Mouse (Mus musculus) heart, embryonic 14.5 days (tissue): Measurements from ENCODE around the gene Tex19.2. TPM values are rescaled to one million over a fixed set of nuclear protein-coding genes. Genes with fewer than 3 reads are reported as not detected.

ENCODE experiments used
- ATAC-seq: fragments of 200-750 bp; cut with Nextera tagmentation; 2 replicates; pipeline ENCODE4 v1.8.0; 2017; ENCODE audit warnings: low read depth, moderate TSS enrichment; ENCODE audit not compliant: insufficient number of reproducible peaks, insufficient read depth, low FRiP score
- H3K27ac ChIP-seq, 2 experiments: fragments of 200-500 bp in 1 of 2; fragments of 300-500 bp in 1 of 2; sonication (generic) in 1 of 2; replicated peaks in 1 of 2; 2 replicates each; pipeline ENCODE4 v1.5.1; 2012 to 2014; ENCODE audit warnings: low read depth in 2 of 2, low read length in 2 of 2, control low read depth in 1 of 2, mild to moderate bottlenecking in 1 of 2, mixed read lengths in 1 of 2; ENCODE audit not compliant: control insufficient read depth in 1 of 2, insufficient read depth in 1 of 2
- H3K27me3 ChIP-seq: fragments of 300-500 bp; sonication (generic); 2 replicates; pipeline ENCODE4 v1.6.1; 2014; ENCODE audit warnings: mild to moderate bottlenecking, low read length, control low read depth; ENCODE audit not compliant: control insufficient read depth, insufficient read depth
- H3K36me3 ChIP-seq: fragments of 300-500 bp; sonication (generic); 2 replicates; pipeline ENCODE4 v1.6.1; 2014; ENCODE audit warnings: mild to moderate bottlenecking, control low read depth, low read length, mixed read lengths; ENCODE audit not compliant: control insufficient read depth, insufficient read depth
- H3K4me1 ChIP-seq, 2 experiments: fragments of 200-500 bp in 1 of 2; fragments of 300-500 bp in 1 of 2; sonication (generic) in 1 of 2; 2 replicates each; pipeline ENCODE4 v1.6.1; 2012 to 2014; ENCODE audit warnings: low read length in 2 of 2, control low read depth in 1 of 2, mixed read lengths in 1 of 2; ENCODE audit not compliant: control insufficient read depth in 2 of 2, insufficient read depth in 2 of 2
- H3K4me2 ChIP-seq: fragments of 300-500 bp; sonication (generic); 2 replicates; pipeline ENCODE4 v1.6.1; 2014; ENCODE audit warnings: mild to moderate bottlenecking, low read length
- H3K4me3 ChIP-seq, 2 experiments: fragments of 200-500 bp in 1 of 2; fragments of 300-500 bp in 1 of 2; sonication (generic) in 1 of 2; 2 replicates each; pipeline ENCODE4 v1.5.1; 2012 to 2014; ENCODE audit warnings: low read length in 2 of 2, mild to moderate bottlenecking in 2 of 2, control low read depth in 1 of 2, low read depth in 1 of 2, moderate library complexity in 1 of 2; ENCODE audit not compliant: control insufficient read depth in 1 of 2, insufficient read depth in 1 of 2
- H3K9ac ChIP-seq: fragments of 300-500 bp; sonication (generic); 2 replicates; pipeline ENCODE4 v1.6.1; 2014; ENCODE audit warnings: mild to moderate bottlenecking, low read length
- H3K9me3 ChIP-seq: fragments of 300-500 bp; sonication (generic); 2 replicates; pipeline ENCODE4 v1.6.1; 2016; ENCODE audit warnings: low read length, control low read depth; ENCODE audit not compliant: control insufficient read depth
- WGBS: fragments of 180-500 bp; shearing (Covaris S2); extraction: QIAGEN DNeasy Blood & Tissue Kit; methylation state at CpG from one replicate; pipeline ENCODE4 v1.1.7; 2014; 5-methylcytosine and 5-hydroxymethylcytosine counted together
- polyA plus RNA-seq: library from polyadenylated mRNA; unstranded; fragments of >200 nt; fragmentation: Nextera tagmentation; extraction: Ambion mirVana; gene quantifications from 2 replicates; pipeline ENCODE4 v1.2.1, GENCODE M21; 2014

The Tex19.2 gene
- polyA plus RNA-seq, 1 experiment from 2014 or later, result not detected

DNA sequence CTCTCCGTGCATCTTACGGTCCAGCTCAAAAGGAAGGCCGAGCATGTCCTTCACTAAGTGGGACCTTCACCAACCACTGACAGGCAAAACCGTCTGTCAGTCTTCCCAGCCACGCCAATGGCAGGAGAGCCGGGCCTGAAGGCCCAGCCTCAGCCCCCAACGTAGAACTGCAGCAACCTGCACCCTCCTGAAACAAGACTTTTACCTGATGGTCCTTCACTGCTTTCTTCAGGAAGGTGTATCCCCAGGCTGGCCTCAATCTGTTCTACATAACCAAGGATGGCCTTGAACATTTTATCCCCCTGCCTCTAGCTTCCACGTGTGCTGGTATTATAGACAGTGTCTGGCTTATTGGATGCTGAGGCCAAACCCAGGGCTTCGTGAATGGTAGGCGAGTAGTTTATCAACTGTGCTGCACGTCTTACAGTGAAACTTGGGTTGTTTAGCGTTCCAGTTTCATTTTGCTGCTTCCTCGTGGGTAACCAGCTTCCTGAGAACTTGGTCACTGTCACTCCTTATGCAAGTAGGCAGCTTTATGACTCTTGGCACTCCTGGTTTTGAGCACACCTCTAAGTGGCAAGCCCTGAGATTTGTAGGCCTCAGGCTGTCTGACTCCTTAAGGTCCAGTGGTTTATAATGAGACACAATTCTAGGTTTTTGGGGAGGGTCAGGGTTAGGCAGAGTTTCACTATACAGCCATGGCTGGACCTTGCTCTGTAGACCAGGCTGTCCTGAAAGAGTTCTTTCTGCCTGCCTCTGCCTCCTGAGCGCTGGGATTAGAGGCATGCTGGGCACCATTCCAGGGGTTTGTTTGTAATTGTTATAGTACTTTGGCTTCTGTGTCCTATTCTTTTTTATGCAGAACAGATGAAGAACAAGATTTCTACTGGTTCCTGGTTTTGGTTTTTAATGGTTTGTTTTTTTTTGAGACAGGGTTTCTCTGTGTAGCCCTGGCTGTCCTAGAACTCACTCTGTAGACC, 25.6 kb downstream of the Tex19.2 start:
- Histone ChIP-seq H3K4me2 (no peak overlapping the region), H3K27me3 (no peaks in the 10 kb centered on the region), H3K27ac (no peak overlapping the region), H3K36me3 (no peaks in the 10 kb centered on the region), H3K4me3 (no peak overlapping the region), H3K9me3 (no peaks in the 10 kb centered on the region), H3K9ac (no peak overlapping the region), H3K4me1 (peaks cover 3% of the 10 kb centered on the region in 2 experiments; a peak in 3 of 4 replicates)
- 89% methylated on average over 14 of the region's 14 CpGs for WGBS
- no peak for ATAC-seq

DNA sequence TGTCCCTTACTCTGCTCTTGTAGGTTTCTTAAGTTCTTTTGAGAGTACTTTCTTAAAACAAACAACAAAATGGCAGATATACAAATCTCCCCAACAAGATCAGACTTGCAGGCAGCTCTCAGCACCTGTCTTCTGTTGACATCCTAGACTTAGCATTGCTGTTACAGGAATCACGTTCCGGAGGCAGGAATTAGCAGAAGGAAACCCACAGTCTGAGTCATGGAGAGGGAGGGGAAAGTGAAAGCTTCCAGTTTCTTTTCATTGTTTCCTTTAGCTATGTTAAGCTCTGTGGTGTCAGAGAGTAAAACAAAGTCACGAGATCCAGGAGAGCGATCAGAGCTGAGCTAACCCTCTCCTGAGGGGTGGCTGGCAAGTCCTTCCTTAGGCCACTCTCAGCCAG, 27.5 kb downstream of the Tex19.2 start:
- H3K4me2 ChIP-seq, result no peak overlapping the region
- no peak for ATAC-seq
- H3K4me3 ChIP-seq, result no peak overlapping the region
- no peaks in the 10 kb centered on the region for H3K9me3 ChIP-seq
- H3K4me1 ChIP-seq, result peaks cover 3% of the 10 kb centered on the region in 2 experiments; a peak in 3 of 4 replicates
- H3K36me3 ChIP-seq, result no peaks in the 10 kb centered on the region
- WGBS, result 46% methylated on average over 4 of the region's 4 CpGs
- H3K27me3 ChIP-seq, result no peaks in the 10 kb centered on the region
- H3K9ac ChIP-seq, result no peak overlapping the region
- H3K27ac ChIP-seq, result no peak overlapping the region

DNA sequence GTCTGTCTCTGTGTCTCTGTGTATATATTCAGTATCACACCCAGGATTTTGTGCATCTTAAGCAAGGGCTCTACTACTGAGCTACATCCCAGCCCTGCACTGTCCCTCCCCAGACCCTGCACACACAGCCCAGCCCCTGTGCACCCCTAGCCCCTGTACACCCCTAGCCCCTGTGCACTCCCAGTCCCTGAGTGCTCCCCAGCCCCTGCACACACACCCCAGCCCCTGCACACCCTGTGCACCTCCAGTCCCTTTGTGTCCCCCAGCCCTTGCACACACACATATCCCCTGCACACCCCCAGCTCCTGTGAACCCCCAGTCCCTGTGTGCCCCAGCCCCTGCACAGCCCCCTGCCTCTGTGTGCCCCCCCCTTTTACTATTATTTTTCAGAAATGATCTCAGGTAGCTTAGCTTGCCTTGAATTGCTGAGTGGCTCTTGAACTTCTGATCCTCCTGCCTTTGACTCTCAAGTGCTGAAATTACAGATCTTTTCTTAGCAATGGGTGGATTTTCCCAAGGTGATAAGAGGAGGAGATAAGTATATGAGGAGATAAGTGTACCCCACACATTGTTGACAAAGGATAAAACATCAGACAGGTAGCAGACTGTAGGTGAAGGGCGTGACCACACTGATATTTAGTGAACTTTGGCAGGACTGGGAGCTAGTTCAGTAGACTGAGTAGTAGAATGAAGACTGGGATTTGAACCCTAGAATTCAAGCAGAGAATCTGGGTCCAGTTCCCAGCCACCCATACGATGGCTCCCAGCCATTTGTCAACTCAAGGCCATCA, 28.5 kb downstream of the Tex19.2 start:
- Histone ChIP-seq H3K27me3 (no peaks in the 10 kb centered on the region), H3K9ac (no peak overlapping the region), H3K9me3 (no peaks in the 10 kb centered on the region), H3K4me3 (no peak overlapping the region), H3K27ac (no peak overlapping the region), H3K36me3 (no peaks in the 10 kb centered on the region), H3K4me1 (peaks cover 3% of the 10 kb centered on the region in 2 experiments; a peak in 3 of 4 replicates), H3K4me2 (no peak overlapping the region)
- ATAC-seq, result no peak
- WGBS, result 87% methylated on average over 2 of the region's 2 CpGs

DNA sequence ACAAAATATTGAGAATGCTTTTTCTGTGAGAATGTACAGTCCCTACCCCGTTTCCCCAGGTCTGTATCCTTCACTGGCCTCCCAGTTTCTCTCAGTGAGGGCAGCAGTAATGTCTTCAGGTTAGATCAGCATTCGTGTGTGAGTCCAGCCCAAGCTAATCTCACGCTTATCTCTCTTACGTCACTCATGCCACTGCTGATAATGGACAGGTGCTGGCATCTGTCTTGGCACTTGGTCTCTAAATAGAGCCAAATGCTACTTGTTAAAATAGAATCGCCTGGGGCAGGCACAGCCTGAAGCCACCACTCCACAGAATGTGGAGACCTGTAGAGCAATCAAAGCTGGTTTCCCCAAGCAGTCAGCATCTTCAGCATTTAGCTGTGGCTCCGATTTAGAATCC, 29.5 kb downstream of the Tex19.2 start:
- ATAC-seq, result no peak
- H3K27me3 ChIP-seq, result no peaks in the 10 kb centered on the region
- H3K4me2 ChIP-seq, result no peak overlapping the region
- H3K36me3 ChIP-seq, result no peaks in the 10 kb centered on the region
- H3K9ac ChIP-seq, result no peak overlapping the region
- H3K9me3 ChIP-seq, result no peaks in the 10 kb centered on the region
- 27% methylated on average over 6 of the region's 6 CpGs for WGBS
- no peak overlapping the region for H3K4me3 ChIP-seq
- H3K27ac ChIP-seq, result no peak overlapping the region
- peaks cover 3% of the 10 kb centered on the region in 2 experiments; a peak in 3 of 4 replicates for H3K4me1 ChIP-seq

DNA sequence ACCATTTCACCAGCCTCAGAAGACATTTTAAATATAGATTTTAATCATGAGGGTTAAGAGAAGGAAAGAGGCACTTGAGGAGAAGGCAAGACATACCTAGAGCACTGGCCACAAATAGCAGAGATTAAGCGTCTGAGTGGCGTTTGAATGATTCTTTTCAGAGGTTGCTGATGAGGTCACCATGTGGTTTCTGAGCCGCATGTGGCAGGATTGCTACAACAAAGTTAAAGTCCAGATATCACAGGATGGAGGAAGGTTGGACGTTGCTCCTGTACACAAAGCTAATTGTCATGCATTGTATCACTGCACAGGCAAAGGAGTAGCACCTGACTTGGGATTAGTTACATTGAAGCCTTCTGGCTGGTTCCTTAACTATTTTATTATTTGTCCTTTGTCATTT, 32.2 kb downstream of the Tex19.2 start:
- no peaks in the 10 kb centered on the region for H3K36me3 ChIP-seq
- no peaks in the 10 kb centered on the region for H3K9me3 ChIP-seq
- no peaks in the 10 kb centered on the region for H3K27me3 ChIP-seq
- no peak overlapping the region for H3K4me3 ChIP-seq
- H3K4me2 ChIP-seq, result no peak overlapping the region
- H3K9ac ChIP-seq, result no peak overlapping the region
- ATAC-seq, result no peak
- peaks cover 3% of the 10 kb centered on the region in 2 experiments; a peak in 3 of 4 replicates for H3K4me1 ChIP-seq
- 8% methylated on average over 4 of the region's 4 CpGs for WGBS
- no peak overlapping the region for H3K27ac ChIP-seq

DNA sequence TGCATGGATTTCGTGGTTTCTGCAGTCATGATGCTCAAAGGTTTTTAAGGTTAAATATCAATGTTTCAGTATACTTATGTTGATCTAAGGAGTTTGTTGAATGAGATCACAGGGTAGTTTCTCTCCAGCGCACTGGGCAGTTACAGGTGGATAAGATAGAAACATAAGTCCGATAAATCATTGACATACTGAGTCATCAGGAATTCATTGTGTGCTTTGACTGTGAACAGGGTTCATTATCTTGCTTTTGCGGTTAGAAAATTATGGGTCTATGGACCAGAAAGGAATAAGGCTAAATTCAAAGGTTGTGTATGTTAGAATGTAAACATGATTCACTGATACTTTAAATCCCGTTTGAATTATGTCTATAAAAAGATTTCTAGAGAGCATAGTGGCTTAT, 33.3 kb downstream of the Tex19.2 start:
- Histone ChIP-seq H3K4me2 (no peak overlapping the region), H3K9me3 (no peaks in the 10 kb centered on the region), H3K27ac (no peak overlapping the region), H3K4me3 (no peak overlapping the region), H3K27me3 (no peaks in the 10 kb centered on the region), H3K4me1 (peaks cover 3% of the 10 kb centered on the region in 2 experiments; a peak in 3 of 4 replicates), H3K9ac (no peak overlapping the region), H3K36me3 (no peaks in the 10 kb centered on the region)
- no peak for ATAC-seq
- WGBS, result 63% methylated on average over 5 of the region's 5 CpGs

DNA sequence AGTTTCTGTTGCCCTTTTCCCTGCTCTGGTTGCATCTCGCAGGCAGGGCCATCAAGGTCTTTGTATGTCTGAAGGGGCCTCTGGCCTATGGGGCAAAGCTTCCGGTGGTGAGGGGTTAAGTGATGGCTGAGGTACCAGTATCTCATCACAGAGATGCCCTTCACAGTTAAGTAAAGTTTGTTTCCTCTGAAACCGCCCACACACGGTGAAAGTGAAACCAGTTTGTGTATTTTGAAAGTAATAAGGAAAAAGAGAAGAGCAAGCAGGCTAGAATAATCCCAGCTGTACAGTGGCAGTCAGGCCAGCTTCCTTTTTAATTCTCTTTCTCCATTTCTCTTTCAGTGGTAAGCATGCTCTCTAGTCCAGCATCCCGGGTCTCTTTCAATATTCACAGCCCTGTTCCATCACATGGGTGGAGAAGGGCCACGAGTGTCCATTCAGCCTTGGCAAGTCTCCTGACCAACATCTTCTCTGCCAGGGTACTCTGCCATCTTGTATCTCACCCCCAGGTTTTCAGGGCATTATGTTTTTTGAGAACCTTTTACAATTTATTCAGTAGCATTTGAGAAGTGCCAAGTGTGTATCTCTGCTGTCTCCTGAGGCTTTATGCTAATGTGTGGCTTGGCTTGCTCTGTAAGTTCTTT, 35.5 kb downstream of the Tex19.2 start:
- Histone ChIP-seq H3K27me3 (no peaks in the 10 kb centered on the region), H3K4me1 (no peaks in the 10 kb centered on the region; a peak in 1 of 4 replicates), H3K9me3 (no peaks in the 10 kb centered on the region), H3K4me3 (no peak overlapping the region), H3K36me3 (no peaks in the 10 kb centered on the region), H3K9ac (no peak overlapping the region), H3K4me2 (no peak overlapping the region), H3K27ac (no peak overlapping the region)
- 75% methylated on average over 6 of the region's 6 CpGs for WGBS
- ATAC-seq, result no peak
